In genomic region chrX:158971726-158972125, GRCm38 (mm10) we compare ENCODE assay signal across 10 mouse cellular contexts.
DNase-seq lines count a peak whose midpoint lies in the region; ATAC-seq and TF ChIP-seq lines count a peak whose summit lies in the region.
"Had no signal": no experiment of that assay in that cellular context is flagged by ENCODE, and none has a peak within 500 bp of the region (broad histone marks: within the 10 kb centered on the region; RNA-seq: fewer than 3 reads in every experiment).

No protein-coding gene starts in this region.

- no peak overlapping the region for H3K9ac ChIP-seq in intestine, postnatal 0 days (ENCODE audit: low read depth, low read length)
- H3K9ac ChIP-seq in intestine, embryonic 16.5 days (ENCODE audit: low read depth, low read length): no peak overlapping the region
- H3K9ac ChIP-seq: heart, embryonic 15.5 days; liver, embryonic 13.5 days had no signal

- TF ChIP-seq CTCF in intestine, postnatal 0 days (IDR thresholded peaks at IDR 0.05; ENCODE audit: low read depth): peak; percentile 57
- TF ChIP-seq CTCF in left cerebral cortex, adult 2 months (IDR thresholded peaks at IDR 0.05): peak; percentile 51

- intact Hi-C loops in left cerebral cortex, adult 2 months (cut with DNase I): loop anchor here (5.0 kb wide), 2 partner anchors 286 to 351 kb away; no protein-coding TSS in a partner anchor

- DNase-seq in B cell, adult 2 months: peak; percentile 1 to 3
- peak; percentile 38 for DNase-seq in cerebellum, adult 18-20 months
- DNase-seq in left cerebral cortex, adult 2 months (ENCODE audit: extremely low spot score in 1 of 2, low spot score in 2 of 2): peak in 1 of 2 experiments; percentile 10
- no peak for DNase-seq in spleen, postnatal 4 days (ENCODE audit: low spot score in 2 of 2)
- no peak for DNase-seq in forebrain, embryonic 10.5 days (ENCODE audit: extremely low spot score, low spot score)
- DNase-seq: liver, embryonic 13.5 days had no signal

- no peaks in the 10 kb centered on the region for H3K27me3 ChIP-seq in intestine, postnatal 0 days (replicated peaks; ENCODE audit: control insufficient read depth, insufficient read depth, low read length)
- no peaks in the 10 kb centered on the region for H3K27me3 ChIP-seq in intestine, embryonic 16.5 days (replicated peaks; ENCODE audit: control insufficient read depth, insufficient read depth, low read length)
- peaks cover 32% of the 10 kb centered on the region for H3K27me3 ChIP-seq in forebrain, embryonic 10.5 days (ENCODE audit: poor library complexity, severe bottlenecking)
- H3K27me3 ChIP-seq: heart, embryonic 15.5 days; liver, embryonic 13.5 days had no signal

- 67% methylated on average over 5 of the region's 5 CpGs for WGBS in intestine, postnatal 0 days
- WGBS in intestine, embryonic 16.5 days: 66% methylated on average over 5 of the region's 5 CpGs
- WGBS in forebrain, embryonic 10.5 days: 69% methylated on average over 5 of the region's 5 CpGs

- H3K27ac ChIP-seq in intestine, postnatal 0 days (ENCODE audit: low read depth, low read length): no peak overlapping the region
- no peak overlapping the region for H3K27ac ChIP-seq in intestine, embryonic 16.5 days (ENCODE audit: low read length)
- no peak overlapping the region for H3K27ac ChIP-seq in left cerebral cortex, adult 2 months
- H3K27ac ChIP-seq in forebrain, embryonic 10.5 days: no peak overlapping the region
- H3K27ac ChIP-seq: heart, embryonic 15.5 days; liver, embryonic 13.5 days had no signal

- H3K9me3 ChIP-seq in intestine, postnatal 0 days (ENCODE audit: control insufficient read depth): no peaks in the 10 kb centered on the region
- no peaks in the 10 kb centered on the region for H3K9me3 ChIP-seq in intestine, embryonic 16.5 days (ENCODE audit: control insufficient read depth, low read length)
- no peaks in the 10 kb centered on the region for H3K9me3 ChIP-seq in forebrain, embryonic 10.5 days
- H3K9me3 ChIP-seq: heart, embryonic 15.5 days; liver, embryonic 13.5 days had no signal

- H3K4me2 ChIP-seq in intestine, postnatal 0 days (replicated peaks; ENCODE audit: low read depth): no peak overlapping the region
- H3K4me2 ChIP-seq in intestine, embryonic 16.5 days (ENCODE audit: low read depth, low read length): no peak overlapping the region
- H3K4me2 ChIP-seq: heart, embryonic 15.5 days; liver, embryonic 13.5 days had no signal

- no peaks in the 10 kb centered on the region for H3K4me1 ChIP-seq in intestine, postnatal 0 days (replicated peaks; ENCODE audit: control insufficient read depth, insufficient read depth, low read length)
- no peaks in the 10 kb centered on the region for H3K4me1 ChIP-seq in intestine, embryonic 16.5 days (ENCODE audit: control insufficient read depth, insufficient read depth, low read length)
- no peaks in the 10 kb centered on the region for H3K4me1 ChIP-seq in forebrain, embryonic 10.5 days
- H3K4me1 ChIP-seq: heart, embryonic 15.5 days; liver, embryonic 13.5 days had no signal

- no peak overlapping the region for H3K4me3 ChIP-seq in intestine, postnatal 0 days (ENCODE audit: low read depth, low read length)
- H3K4me3 ChIP-seq in intestine, embryonic 16.5 days (ENCODE audit: low read length): no peak overlapping the region
- H3K4me3 ChIP-seq in left cerebral cortex, adult 2 months: no peak overlapping the region
- H3K4me3 ChIP-seq in forebrain, embryonic 10.5 days: no peak overlapping the region
- H3K4me3 ChIP-seq: heart, embryonic 15.5 days; liver, embryonic 13.5 days had no signal

- no peak for ATAC-seq in intestine, postnatal 0 days
- ATAC-seq in intestine, embryonic 16.5 days: no peak
- no peak for ATAC-seq in activated CD4-positive, CD25-positive, alpha-beta regulatory T cell, adult 4 months

- no peaks in the 10 kb centered on the region for H3K36me3 ChIP-seq in intestine, postnatal 0 days (ENCODE audit: control insufficient read depth, insufficient read depth)
- no peaks in the 10 kb centered on the region for H3K36me3 ChIP-seq in intestine, embryonic 16.5 days (ENCODE audit: control insufficient read depth, insufficient read depth, low read length)
- H3K36me3 ChIP-seq in forebrain, embryonic 10.5 days (replicated peaks): no peaks in the 10 kb centered on the region
- H3K36me3 ChIP-seq: heart, embryonic 15.5 days; liver, embryonic 13.5 days had no signal

Comparison
In these comparisons a context has a peak if more than half of its experiments do, and no peak if none do; other contexts are left out.
1. DNase-seq: peak in B cell, adult 2 months (2 of 2) and cerebellum, adult 18-20 months (2 of 2); none in spleen, postnatal 4 days (0 of 2) and forebrain, embryonic 10.5 days (single experiment).